Mouse (Mus musculus) liver, embryonic 16.5 days (tissue): ENCODE data around the gene Prkn. TPM values are rescaled to one million over a fixed set of nuclear protein-coding genes. Genes with fewer than 3 reads are reported as not detected.

Experiments
- ATAC-seq: fragments of 200-750 bp; cut with Nextera tagmentation; 2 replicates; pipeline ENCODE4 v1.8.0; 2017; ENCODE audit warnings: low read depth, mild to moderate bottlenecking, moderate number of reproducible peaks, moderate library complexity
- H3K27ac ChIP-seq: fragments of 300-500 bp; sonication (generic); 2 replicates; pipeline ENCODE4 v1.5.1; 2014; ENCODE audit warnings: mild to moderate bottlenecking, low read length
- H3K27me3 ChIP-seq: fragments of 300-500 bp; sonication (generic); 2 replicates; pipeline ENCODE4 v1.6.1; 2014; ENCODE audit warnings: low read depth, low read length, mixed read lengths; ENCODE audit not compliant: control insufficient read depth, insufficient read depth
- H3K36me3 ChIP-seq: fragments of 300-500 bp; sonication (generic); 2 replicates; pipeline ENCODE4 v1.6.1; 2014; ENCODE audit warnings: mild to moderate bottlenecking; ENCODE audit not compliant: control insufficient read depth, insufficient read depth
- H3K4me1 ChIP-seq: fragments of 300-500 bp; sonication (generic); 2 replicates; pipeline ENCODE4 v1.6.1; 2014; ENCODE audit warnings: low read depth, low read length, mixed read lengths; ENCODE audit not compliant: control insufficient read depth
- H3K4me2 ChIP-seq: fragments of 300-500 bp; sonication (generic); 2 replicates; pipeline ENCODE4 v1.6.1; 2014; ENCODE audit warnings: low read depth, low read length, mixed read lengths
- H3K4me3 ChIP-seq: fragments of 300-500 bp; sonication (generic); 2 replicates; pipeline ENCODE4 v1.5.1; 2014; ENCODE audit warnings: low read depth, mild to moderate bottlenecking, low read length
- H3K9ac ChIP-seq: fragments of 300-500 bp; sonication (generic); 2 replicates; pipeline ENCODE4 v1.6.1; 2014; ENCODE audit warnings: low read depth, low read length
- H3K9me3 ChIP-seq: fragments of 300-500 bp; sonication (generic); replicated peaks from 2 replicates; pipeline ENCODE4 v1.6.1; 2016; ENCODE audit warnings: low read length; ENCODE audit not compliant: control insufficient read depth
- WGBS: fragments of 180-500 bp; shearing (Covaris S2); extraction: QIAGEN DNeasy Blood & Tissue Kit; methylation state at CpG from one replicate; pipeline ENCODE4 v1.1.7; 2014; ENCODE audit not compliant: insufficient replicate concordance; 5-methylcytosine and 5-hydroxymethylcytosine counted together
- polyA plus RNA-seq: library from polyadenylated mRNA; unstranded; fragments of >200 nt; fragmentation: Nextera tagmentation; extraction: Ambion mirVana; gene quantifications from 2 replicates; pipeline ENCODE4 v1.2.1, GENCODE M21; 2015

Gene Prkn
- polyA plus RNA-seq, 1 experiment from 2014 or later: 0.70 TPM

GRCm38 (mm10) chr17:11900300-11900699 is 1060.1 kb downstream of the Prkn start:
- H3K4me3 ChIP-seq: no peak overlapping the region
- H3K27ac ChIP-seq: no peak overlapping the region
- ATAC-seq: no peak
- no peaks in the 10 kb centered on the region for H3K4me1 ChIP-seq
- H3K9ac ChIP-seq: no peak overlapping the region
- WGBS: 66% methylated on average over 7 of the region's 7 CpGs
- H3K9me3 ChIP-seq: no peaks in the 10 kb centered on the region
- no peaks in the 10 kb centered on the region for H3K36me3 ChIP-seq
- no peaks in the 10 kb centered on the region for H3K27me3 ChIP-seq
- H3K4me2 ChIP-seq: no peak overlapping the region

- Histone ChIP-seq H3K27me3 (no peaks in the 10 kb centered on the region), H3K4me2 (no peak overlapping the region), H3K4me3 (no peak overlapping the region), H3K36me3 (no peaks in the 10 kb centered on the region), H3K9me3 (no peaks in the 10 kb centered on the region), H3K9ac (no peak overlapping the region), H3K27ac (no peak overlapping the region), H3K4me1 (no peaks in the 10 kb centered on the region)
- ATAC-seq: no peak
- 42% methylated on average over 3 of the region's 3 CpGs for WGBS
These were observed 1061.5 kb downstream of the Prkn start for GRCm38 (mm10) chr17:11901731-11902130.

GRCm38 (mm10) chr17:11903001-11903400 is 1062.8 kb downstream of the Prkn start:
- H3K27ac ChIP-seq: no peak overlapping the region
- 43% methylated on average over 6 of the region's 6 CpGs for WGBS
- H3K9ac ChIP-seq: no peak overlapping the region
- H3K4me1 ChIP-seq: no peaks in the 10 kb centered on the region
- no peak overlapping the region for H3K4me3 ChIP-seq
- H3K36me3 ChIP-seq: no peaks in the 10 kb centered on the region
- no peak for ATAC-seq
- H3K4me2 ChIP-seq: no peak overlapping the region
- no peaks in the 10 kb centered on the region for H3K9me3 ChIP-seq
- H3K27me3 ChIP-seq: no peaks in the 10 kb centered on the region

- H3K27ac ChIP-seq: no peak overlapping the region
- no peak overlapping the region for H3K9ac ChIP-seq
- no peaks in the 10 kb centered on the region for H3K9me3 ChIP-seq
- no peaks in the 10 kb centered on the region for H3K36me3 ChIP-seq
- H3K4me2 ChIP-seq: no peak overlapping the region
- H3K4me1 ChIP-seq: no peaks in the 10 kb centered on the region
- no peak for ATAC-seq
- 47% methylated on average over 8 of the region's 8 CpGs for WGBS
- H3K4me3 ChIP-seq: no peak overlapping the region
- peaks cover 20% of the 10 kb centered on the region for H3K27me3 ChIP-seq
These were observed 1070.6 kb downstream of the Prkn start for GRCm38 (mm10) chr17:11910668-11911398.

- Histone ChIP-seq H3K9me3 (no peaks in the 10 kb centered on the region), H3K36me3 (no peaks in the 10 kb centered on the region), H3K27me3 (peaks cover 20% of the 10 kb centered on the region), H3K9ac (no peak overlapping the region), H3K4me1 (no peaks in the 10 kb centered on the region), H3K4me2 (no peak overlapping the region), H3K27ac (no peak overlapping the region), H3K4me3 (no peak overlapping the region)
- 58% methylated on average over 4 of the region's 4 CpGs for WGBS
- no peak for ATAC-seq
These were observed 1072.0 kb downstream of the Prkn start for GRCm38 (mm10) chr17:11912136-11912535.

GRCm38 (mm10) chr17:11912872-11913365 is 1072.7 kb downstream of the Prkn start:
- Histone ChIP-seq H3K27ac (no peak overlapping the region), H3K9me3 (no peaks in the 10 kb centered on the region), H3K27me3 (peaks cover 20% of the 10 kb centered on the region), H3K4me1 (no peaks in the 10 kb centered on the region), H3K36me3 (no peaks in the 10 kb centered on the region), H3K4me3 (no peak overlapping the region), H3K9ac (no peak overlapping the region), H3K4me2 (no peak overlapping the region)
- 3% methylated on average over 19 of the region's 19 CpGs for WGBS
- no peak for ATAC-seq

- WGBS: 14% methylated on average over 8 of the region's 8 CpGs
- Histone ChIP-seq H3K9me3 (no peaks in the 10 kb centered on the region), H3K27ac (no peak overlapping the region), H3K27me3 (peaks cover 20% of the 10 kb centered on the region), H3K36me3 (no peaks in the 10 kb centered on the region), H3K9ac (no peak overlapping the region), H3K4me2 (no peak overlapping the region), H3K4me1 (no peaks in the 10 kb centered on the region), H3K4me3 (no peak overlapping the region)
- ATAC-seq: no peak
These were observed 1073.4 kb downstream of the Prkn start for GRCm38 (mm10) chr17:11913620-11914019.

- Histone ChIP-seq H3K4me3 (no peak overlapping the region), H3K4me2 (no peak overlapping the region), H3K36me3 (no peaks in the 10 kb centered on the region), H3K9ac (no peak overlapping the region), H3K27ac (no peak overlapping the region), H3K9me3 (no peaks in the 10 kb centered on the region), H3K4me1 (no peaks in the 10 kb centered on the region), H3K27me3 (peaks cover 20% of the 10 kb centered on the region)
- WGBS: 51% methylated on average over 5 of the region's 5 CpGs
- no peak for ATAC-seq
These were observed 1074.3 kb downstream of the Prkn start for GRCm38 (mm10) chr17:11914451-11914850.

- Histone ChIP-seq H3K4me1 (no peaks in the 10 kb centered on the region), H3K9me3 (no peaks in the 10 kb centered on the region), H3K27me3 (peaks cover 10% of the 10 kb centered on the region), H3K36me3 (no peaks in the 10 kb centered on the region), H3K27ac (no peak overlapping the region), H3K9ac (no peak overlapping the region), H3K4me2 (no peak overlapping the region), H3K4me3 (no peak overlapping the region)
- no peak for ATAC-seq
- 47% methylated on average over 12 of the region's 12 CpGs for WGBS
These were observed 1078.1 kb downstream of the Prkn start for GRCm38 (mm10) chr17:11918123-11918801.
